Mouse (Mus musculus): ENCODE measurements around the gene Cdk5rap2. TPM values are rescaled to one million over a fixed set of nuclear protein-coding genes. Genes with fewer than 3 reads are reported as not detected.

The Cdk5rap2 gene
- polyA plus RNA-seq, 1 experiment from 2014 or later: 8.6 TPM

- Histone ChIP-seq H3K27me3 (replicated peaks; ENCODE audit: control insufficient read depth, insufficient read depth, low read length) (no peaks in the 10 kb centered on the region), H3K27ac (ENCODE audit: low read length) (no peak overlapping the region), H3K4me2 (ENCODE audit: low read depth, low read length) (no peak overlapping the region), H3K9ac (ENCODE audit: low read depth, low read length) (no peak overlapping the region), H3K4me3 (ENCODE audit: low read length) (no peak overlapping the region), H3K9me3 (ENCODE audit: control insufficient read depth, low read length) (no peaks in the 10 kb centered on the region), H3K36me3 (ENCODE audit: control insufficient read depth, insufficient read depth, low read length) (no peaks in the 10 kb centered on the region; the same call in 1 of the 2 replicates), H3K4me1 (ENCODE audit: control insufficient read depth, insufficient read depth, low read length) (no peaks in the 10 kb centered on the region)
- ATAC-seq: no peak
- 92% methylated on average over 4 of the region's 4 CpGs for WGBS
Observed at GRCm38 (mm10) chr4:70229874-70230273, 180.4 kb downstream of the Cdk5rap2 start.

- ATAC-seq: no peak
- H3K4me1 ChIP-seq (ENCODE audit: control insufficient read depth, insufficient read depth, low read length): no peaks in the 10 kb centered on the region
- no peaks in the 10 kb centered on the region; the same call in 1 of the 2 replicates for H3K36me3 ChIP-seq (ENCODE audit: control insufficient read depth, insufficient read depth, low read length)
- H3K9ac ChIP-seq (ENCODE audit: low read depth, low read length): no peak overlapping the region
- H3K9me3 ChIP-seq (ENCODE audit: control insufficient read depth, low read length): no peaks in the 10 kb centered on the region
- no peak overlapping the region for H3K4me3 ChIP-seq (ENCODE audit: low read length)
- H3K27me3 ChIP-seq (replicated peaks; ENCODE audit: control insufficient read depth, insufficient read depth, low read length): no peaks in the 10 kb centered on the region
- WGBS: 71% methylated on average over 2 of the region's 2 CpGs
- no peak overlapping the region for H3K4me2 ChIP-seq (ENCODE audit: low read depth, low read length)
- H3K27ac ChIP-seq (ENCODE audit: low read length): no peak overlapping the region
Observed at GRCm38 (mm10) chr4:70228350-70228749, 181.9 kb downstream of the Cdk5rap2 start.

- Histone ChIP-seq H3K27me3 (replicated peaks; ENCODE audit: control insufficient read depth, insufficient read depth, low read length) (no peaks in the 10 kb centered on the region), H3K9me3 (ENCODE audit: control insufficient read depth, low read length) (no peaks in the 10 kb centered on the region), H3K9ac (ENCODE audit: low read depth, low read length) (no peak overlapping the region), H3K4me1 (ENCODE audit: control insufficient read depth, insufficient read depth, low read length) (no peaks in the 10 kb centered on the region), H3K4me3 (ENCODE audit: low read length) (no peak overlapping the region), H3K36me3 (ENCODE audit: control insufficient read depth, insufficient read depth, low read length) (no peaks in the 10 kb centered on the region; the same call in 1 of the 2 replicates), H3K27ac (ENCODE audit: low read length) (no peak overlapping the region), H3K4me2 (ENCODE audit: low read depth, low read length) (no peak overlapping the region)
- WGBS: 81% methylated on average over 3 of the region's 3 CpGs
- no peak for ATAC-seq
Observed at GRCm38 (mm10) chr4:70227667-70228066, 182.6 kb downstream of the Cdk5rap2 start.

- no peaks in the 10 kb centered on the region for H3K27me3 ChIP-seq (replicated peaks; ENCODE audit: control insufficient read depth, insufficient read depth, low read length)
- no peaks in the 10 kb centered on the region for H3K9me3 ChIP-seq (ENCODE audit: control insufficient read depth, low read length)
- no peak overlapping the region for H3K4me3 ChIP-seq (ENCODE audit: low read length)
- no peaks in the 10 kb centered on the region; the same call in 1 of the 2 replicates for H3K36me3 ChIP-seq (ENCODE audit: control insufficient read depth, insufficient read depth, low read length)
- no peak overlapping the region for H3K4me2 ChIP-seq (ENCODE audit: low read depth, low read length)
- H3K9ac ChIP-seq (ENCODE audit: low read depth, low read length): no peak overlapping the region
- peaks cover 4% of the 10 kb centered on the region; the same call in 1 of the 2 replicates for H3K4me1 ChIP-seq (ENCODE audit: control insufficient read depth, insufficient read depth, low read length)
- ATAC-seq: no peak
- WGBS: 92% methylated on average over 2 of the region's 2 CpGs
- no peak overlapping the region for H3K27ac ChIP-seq (ENCODE audit: low read length)
Observed at GRCm38 (mm10) chr4:70224503-70224902, 185.7 kb downstream of the Cdk5rap2 start.

- H3K9ac ChIP-seq (ENCODE audit: low read depth, low read length): no peak overlapping the region
- H3K4me1 ChIP-seq (ENCODE audit: control insufficient read depth, insufficient read depth, low read length): peaks cover 4% of the 10 kb centered on the region; the same call in 1 of the 2 replicates
- H3K4me3 ChIP-seq (ENCODE audit: low read length): no peak overlapping the region
- 65% methylated on average over 3 of the region's 3 CpGs for WGBS
- ATAC-seq: no peak
- H3K9me3 ChIP-seq (ENCODE audit: control insufficient read depth, low read length): no peaks in the 10 kb centered on the region
- H3K4me2 ChIP-seq (ENCODE audit: low read depth, low read length): no peak overlapping the region
- no peaks in the 10 kb centered on the region for H3K36me3 ChIP-seq (ENCODE audit: control insufficient read depth, insufficient read depth, low read length)
- H3K27ac ChIP-seq (ENCODE audit: low read length): no peak overlapping the region
- no peaks in the 10 kb centered on the region for H3K27me3 ChIP-seq (replicated peaks; ENCODE audit: control insufficient read depth, insufficient read depth, low read length)
Observed at GRCm38 (mm10) chr4:70221878-70222277, 188.4 kb downstream of the Cdk5rap2 start.

GRCm38 (mm10) chr4:70221370-70221769 is 188.9 kb downstream of the Cdk5rap2 start:
- WGBS: 96% methylated on average over 1 of the region's 1 CpGs
- ATAC-seq: no peak

GRCm38 (mm10) chr4:70220277-70221180 is 189.7 kb downstream of the Cdk5rap2 start:
- ATAC-seq: peak; percentile 72
- WGBS: 72% methylated on average over 10 of the region's 10 CpGs
- no peak overlapping the region for H3K4me2 ChIP-seq (ENCODE audit: low read depth, low read length)
- peaks cover 4% of the 10 kb centered on the region; the same call in 1 of the 2 replicates for H3K4me1 ChIP-seq (ENCODE audit: control insufficient read depth, insufficient read depth, low read length)
- no peaks in the 10 kb centered on the region for H3K27me3 ChIP-seq (replicated peaks; ENCODE audit: control insufficient read depth, insufficient read depth, low read length)
- no peak overlapping the region for H3K4me3 ChIP-seq (ENCODE audit: low read length)
- no peak overlapping the region for H3K27ac ChIP-seq (ENCODE audit: low read length)
- no peaks in the 10 kb centered on the region for H3K9me3 ChIP-seq (ENCODE audit: control insufficient read depth, low read length)
- H3K36me3 ChIP-seq (ENCODE audit: control insufficient read depth, insufficient read depth, low read length): no peaks in the 10 kb centered on the region
- no peak overlapping the region for H3K9ac ChIP-seq (ENCODE audit: low read depth, low read length)

More at GRCm38 (mm10) chr4:70221370-70221769, 188.9 kb downstream of the Cdk5rap2 start:
- H3K9ac ChIP-seq (ENCODE audit: low read depth, low read length): no peak overlapping the region
- no peaks in the 10 kb centered on the region for H3K27me3 ChIP-seq (replicated peaks; ENCODE audit: control insufficient read depth, insufficient read depth, low read length)
- peaks cover 4% of the 10 kb centered on the region; the same call in 1 of the 2 replicates for H3K4me1 ChIP-seq (ENCODE audit: control insufficient read depth, insufficient read depth, low read length)
- H3K4me2 ChIP-seq (ENCODE audit: low read depth, low read length): no peak overlapping the region
- no peak overlapping the region for H3K27ac ChIP-seq (ENCODE audit: low read length)
- no peaks in the 10 kb centered on the region for H3K9me3 ChIP-seq (ENCODE audit: control insufficient read depth, low read length)
- no peaks in the 10 kb centered on the region for H3K36me3 ChIP-seq (ENCODE audit: control insufficient read depth, insufficient read depth, low read length)
- no peak overlapping the region for H3K4me3 ChIP-seq (ENCODE audit: low read length)

- no peak overlapping the region for H3K4me2 ChIP-seq (ENCODE audit: low read depth, low read length)
- no peak overlapping the region for H3K27ac ChIP-seq (ENCODE audit: low read length)
- H3K9ac ChIP-seq (ENCODE audit: low read depth, low read length): no peak overlapping the region
- peaks cover 4% of the 10 kb centered on the region; the same call in 1 of the 2 replicates for H3K4me1 ChIP-seq (ENCODE audit: control insufficient read depth, insufficient read depth, low read length)
- no peak for ATAC-seq
- no peak overlapping the region for H3K4me3 ChIP-seq (ENCODE audit: low read length)
- H3K9me3 ChIP-seq (ENCODE audit: control insufficient read depth, low read length): no peaks in the 10 kb centered on the region
- no peaks in the 10 kb centered on the region for H3K36me3 ChIP-seq (ENCODE audit: control insufficient read depth, insufficient read depth, low read length)
- WGBS: 77% methylated on average over 4 of the region's 4 CpGs
- H3K27me3 ChIP-seq (replicated peaks; ENCODE audit: control insufficient read depth, insufficient read depth, low read length): no peaks in the 10 kb centered on the region
Observed at GRCm38 (mm10) chr4:70219776-70220175, 190.5 kb downstream of the Cdk5rap2 start.

GRCm38 (mm10) chr4:70185971-70186370 is 224.3 kb downstream of the Cdk5rap2 start:
- no peak for ATAC-seq
- H3K36me3 ChIP-seq (ENCODE audit: control insufficient read depth, insufficient read depth, low read length): no peaks in the 10 kb centered on the region
- H3K4me3 ChIP-seq (ENCODE audit: low read length): no peak overlapping the region
- WGBS: 89% methylated on average over 2 of the region's 2 CpGs
- H3K9me3 ChIP-seq (ENCODE audit: control insufficient read depth, low read length): no peaks in the 10 kb centered on the region
- H3K27ac ChIP-seq (ENCODE audit: low read length): no peak overlapping the region
- H3K4me1 ChIP-seq (ENCODE audit: control insufficient read depth, insufficient read depth, low read length): no peaks in the 10 kb centered on the region
- no peak overlapping the region for H3K4me2 ChIP-seq (ENCODE audit: low read depth, low read length)
- H3K9ac ChIP-seq (ENCODE audit: low read depth, low read length): no peak overlapping the region
- H3K27me3 ChIP-seq (replicated peaks; ENCODE audit: control insufficient read depth, insufficient read depth, low read length): no peaks in the 10 kb centered on the region

Data from intestine, embryonic 16.5 days (tissue).